Mouse (Mus musculus) cerebellum, adult 2 months (tissue): Measurements from ENCODE around the gene Cenpb. TPM values are rescaled to one million over a fixed set of nuclear protein-coding genes. Genes with fewer than 3 reads are reported as not detected.

ENCODE experiments used
- DNase-seq, 2 experiments: peaks; one replicate each; pipeline ENCODE4 v3.0.0; 2021
- H3K27ac ChIP-seq: fragments of 200-500 bp; 2 replicates; pipeline ENCODE4 v1.5.1; 2012; ENCODE audit warnings: low read length, control low read depth, inconsistent platforms; ENCODE audit not compliant: insufficient read depth
- H3K27me3 ChIP-seq: fragments of 200-500 bp; 2 replicates; pipeline ENCODE4 v1.6.1; 2012; ENCODE audit warnings: inconsistent platforms, mild to moderate bottlenecking, low read length, moderate library complexity; ENCODE audit not compliant: control insufficient read depth, insufficient read depth
- H3K4me1 ChIP-seq: fragments of 200-500 bp; 2 replicates; pipeline ENCODE4 v1.6.1; 2011; ENCODE audit warnings: low read length; ENCODE audit not compliant: control insufficient read depth, insufficient read depth
- H3K4me3 ChIP-seq: fragments of 200-500 bp; replicated peaks from 2 replicates; pipeline ENCODE3; 2011; ENCODE audit warnings: mild to moderate bottlenecking, low read depth, low read length, control low read depth; ENCODE audit not compliant: insufficient read depth
- CTCF ChIP-seq: fragments of 200-500 bp; IDR thresholded peaks from 2 replicates; pipeline ENCODE4 v1.5.1; 2011; ENCODE audit warnings: low read depth, mild to moderate bottlenecking, control low read depth, low read length, moderate library complexity, borderline replicate concordance; ENCODE audit not compliant: insufficient read depth
- POLR2A ChIP-seq: fragments of 200-500 bp; IDR thresholded peaks from 2 replicates; pipeline ENCODE4 v1.6.1; 2011; ENCODE audit warnings: low read length, control low read depth, borderline replicate concordance; ENCODE audit not compliant: insufficient read depth
- WGBS: fragments of 180-500 bp; shearing (Covaris S2); methylation state at CpG from one replicate; pipeline ENCODE4 v1.1.7; 2018; 5-methylcytosine and 5-hydroxymethylcytosine counted together
- polyA plus RNA-seq: library from polyadenylated mRNA; depleted of rRNA; stranded (reverse); fragments of >200 nt; gene quantifications from 2 replicates; pipeline ENCODE4 v1.2.3, GENCODE M21; 2012

Gene Cenpb
- polyA plus RNA-seq, 1 experiment = 72.5 TPM

DNA sequence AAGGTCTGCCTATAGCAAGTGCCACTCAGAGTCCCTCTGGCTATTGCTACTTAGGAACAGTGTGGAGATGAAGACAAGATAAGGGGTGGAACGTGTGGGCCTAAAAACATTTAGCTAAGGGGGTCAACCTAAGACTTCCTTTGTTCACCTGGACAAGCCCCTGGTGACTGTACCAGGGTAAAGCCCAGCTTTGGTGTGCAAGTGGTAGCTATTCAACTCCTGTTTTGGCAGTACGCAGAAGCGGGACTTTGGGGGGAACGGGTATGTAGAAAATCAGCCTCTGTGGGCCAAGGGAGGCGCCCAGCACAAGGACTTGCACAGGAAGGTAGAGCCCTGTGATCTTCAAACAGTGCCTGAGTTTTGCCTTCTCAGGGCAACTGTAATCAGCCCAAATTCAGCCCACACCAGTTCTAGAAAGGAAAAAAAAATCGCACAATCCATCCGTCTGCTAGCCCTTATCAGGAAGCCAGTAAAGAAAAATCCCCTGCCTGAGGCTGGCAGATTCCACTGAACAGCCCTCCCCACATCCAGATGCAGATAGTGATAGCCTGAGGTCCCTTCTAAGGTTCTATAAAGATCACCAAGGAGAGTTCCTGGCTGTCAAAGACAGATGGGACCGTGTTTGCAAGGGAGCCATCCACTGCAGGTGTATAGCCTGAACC lies 25.8 kb upstream of the Cenpb start:
- DNase-seq = no peak
- H3K27me3 ChIP-seq = no peaks in the 10 kb centered on the region
- no peak overlapping the region for H3K4me3 ChIP-seq
- WGBS = 94% methylated on average over 8 of the region's 8 CpGs
- no peak overlapping the region for H3K27ac ChIP-seq
- no peak for TF ChIP-seq CTCF
- TF ChIP-seq POLR2A = no peak
- H3K4me1 ChIP-seq = peaks cover 7% of the 10 kb centered on the region; the same call in 1 of the 2 replicates

DNA sequence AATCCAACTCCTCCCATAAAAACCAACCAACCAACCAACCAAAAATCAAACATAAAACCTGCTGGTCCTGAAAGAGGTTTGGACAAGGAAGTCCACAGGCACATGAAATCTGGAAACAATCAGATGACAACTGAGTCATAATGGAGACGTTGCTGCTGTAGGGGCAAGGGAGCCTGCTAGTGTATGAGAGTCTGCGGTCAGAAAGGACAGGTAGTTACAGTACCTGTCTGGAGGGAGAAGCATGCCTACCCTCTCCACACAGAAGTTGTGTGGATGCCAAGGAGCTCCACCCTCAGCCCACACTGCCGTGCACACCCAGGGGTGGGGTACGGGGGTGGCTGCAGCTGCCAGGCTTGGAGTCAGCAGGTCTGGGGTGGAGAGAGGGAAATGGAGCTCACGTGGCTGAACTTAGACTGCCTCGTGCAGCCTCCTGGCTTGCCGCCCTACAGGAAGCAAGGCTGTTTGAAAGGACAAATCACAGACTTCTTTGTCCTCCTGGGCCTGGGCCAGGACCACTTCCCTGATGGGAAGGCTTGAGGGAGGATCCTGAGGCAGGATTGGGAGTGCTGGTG lies 24.6 kb upstream of the Cenpb start:
- Histone ChIP-seq H3K4me1 (peaks cover 7% of the 10 kb centered on the region; the same call in 1 of the 2 replicates), H3K27me3 (no peaks in the 10 kb centered on the region), H3K4me3 (no peak overlapping the region), H3K27ac (no peak overlapping the region)
- peak; percentile 32 to 40 for DNase-seq
- TF ChIP-seq POLR2A (no peak), CTCF (no peak)
- WGBS = 27% methylated on average over 7 of the region's 7 CpGs

DNA sequence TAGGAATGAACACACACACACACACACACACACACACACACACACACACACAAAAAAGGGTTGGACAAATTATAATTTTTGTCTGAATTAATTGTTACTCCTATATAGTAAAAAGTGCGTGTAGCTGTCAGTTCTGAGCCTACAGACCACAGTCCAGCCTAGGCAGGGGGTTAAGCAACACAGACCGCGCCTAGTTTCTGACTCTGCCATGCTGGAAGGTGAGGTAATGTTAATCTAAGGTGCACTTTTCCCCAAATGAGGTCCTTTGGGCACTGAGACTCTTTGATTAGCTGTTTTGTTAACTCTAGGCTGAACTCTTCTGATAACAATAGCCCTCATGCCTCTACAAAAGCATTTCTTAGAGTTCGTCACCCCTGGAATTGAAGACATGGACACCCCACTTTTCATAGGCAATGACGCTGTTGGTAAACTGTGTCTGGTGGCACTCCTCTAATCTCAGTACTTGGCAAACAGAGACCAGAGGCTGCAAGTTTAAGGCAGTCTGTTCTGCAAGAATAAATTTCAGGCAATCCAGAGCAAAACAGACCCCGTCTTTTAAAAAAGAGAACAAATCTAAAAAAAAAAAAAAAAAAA lies 24.0 kb upstream of the Cenpb start:
- Histone ChIP-seq H3K27ac (no peak overlapping the region), H3K27me3 (no peaks in the 10 kb centered on the region), H3K4me3 (no peak overlapping the region), H3K4me1 (peaks cover 7% of the 10 kb centered on the region; the same call in 1 of the 2 replicates)
- 95% methylated on average over 6 of the region's 6 CpGs for WGBS
- no peak for DNase-seq
- TF ChIP-seq CTCF = no peak
- TF ChIP-seq POLR2A = no peak

DNA sequence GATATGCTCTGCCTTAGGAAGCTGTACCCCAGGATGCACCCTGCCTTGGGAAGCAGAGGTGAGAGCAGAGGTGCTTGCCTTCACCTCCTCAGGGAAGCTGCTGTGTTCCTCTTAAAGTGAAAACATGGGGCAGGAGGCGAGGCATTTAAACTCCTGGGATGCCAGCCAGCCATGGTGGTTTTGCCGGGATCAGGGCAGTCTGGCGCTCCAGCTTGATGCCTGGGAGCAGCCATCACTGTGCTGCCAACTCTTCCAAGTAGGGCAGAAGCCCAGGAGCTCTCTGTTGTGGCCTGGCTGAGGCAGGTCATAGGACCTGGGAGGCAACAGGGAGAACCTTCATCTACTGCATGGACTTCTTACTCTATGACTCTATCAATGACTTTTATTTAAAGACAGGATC lies 21.4 kb upstream of the Cenpb start:
- H3K4me1 ChIP-seq = peaks cover 7% of the 10 kb centered on the region; the same call in 1 of the 2 replicates
- no peak overlapping the region for H3K4me3 ChIP-seq
- no peaks in the 10 kb centered on the region for H3K27me3 ChIP-seq
- peak; percentile 43 to 60 for DNase-seq
- H3K27ac ChIP-seq = no peak overlapping the region
- TF ChIP-seq POLR2A = no peak
- no peak for TF ChIP-seq CTCF
- WGBS = 16% methylated on average over 3 of the region's 3 CpGs

DNA sequence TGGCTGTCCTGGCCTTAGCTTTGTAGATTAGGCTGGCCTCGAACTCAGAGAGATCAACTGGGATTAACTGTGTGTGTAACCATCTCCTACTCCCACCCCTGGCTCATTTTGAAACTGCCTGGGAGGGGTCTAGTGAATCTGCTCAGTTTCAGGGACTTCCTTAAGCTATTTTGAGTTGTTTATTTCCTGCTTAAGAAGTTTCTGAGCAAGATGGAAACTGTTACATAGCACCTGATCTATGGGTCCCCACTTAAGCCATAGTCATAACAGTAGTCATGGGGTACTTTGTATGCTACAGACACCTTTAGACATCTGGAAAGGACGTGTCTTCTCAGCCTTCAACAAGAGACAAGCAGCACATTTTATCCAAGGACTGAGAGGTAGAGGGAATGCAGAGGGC lies 20.8 kb upstream of the Cenpb start:
- Histone ChIP-seq H3K27me3 (no peaks in the 10 kb centered on the region), H3K4me1 (peaks cover 7% of the 10 kb centered on the region; the same call in 1 of the 2 replicates), H3K4me3 (no peak overlapping the region), H3K27ac (no peak overlapping the region)
- TF ChIP-seq POLR2A (no peak), CTCF (no peak)
- no peak for DNase-seq
- 83% methylated on average over 2 of the region's 2 CpGs for WGBS

DNA sequence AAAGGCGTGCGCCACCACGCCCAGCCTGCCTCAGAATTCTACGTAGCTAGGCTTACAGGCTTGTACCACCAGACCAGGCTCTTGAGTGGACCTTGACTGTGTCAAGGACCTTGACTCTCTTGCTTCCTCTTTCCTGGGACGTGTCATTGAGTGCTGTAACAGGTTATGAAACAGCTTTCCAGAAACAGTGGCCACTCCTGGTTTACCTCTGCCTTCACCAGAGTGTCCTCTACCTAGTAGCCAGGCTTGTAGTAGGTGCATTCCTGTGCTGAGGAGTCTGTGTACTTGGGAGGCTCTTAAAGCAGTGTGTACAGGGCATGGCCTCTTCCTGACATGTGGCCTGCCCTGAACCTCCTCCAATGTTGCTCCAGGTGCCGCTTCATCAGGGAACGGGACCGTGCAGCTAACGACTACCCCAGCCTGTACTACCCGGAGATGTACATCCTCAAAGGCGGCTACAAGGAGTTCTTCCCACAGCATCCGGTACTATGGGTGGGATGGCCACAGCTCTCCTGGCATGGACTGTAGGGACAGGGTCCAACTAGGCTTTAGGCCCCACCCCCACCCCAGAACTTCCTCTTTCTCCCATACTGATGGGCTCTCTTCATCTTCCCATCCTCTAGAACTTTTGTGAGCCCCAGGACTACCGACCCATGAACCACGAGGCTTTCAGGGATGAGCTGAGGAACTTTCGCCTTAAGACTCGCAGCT lies 16.9 kb upstream of the Cenpb start:
- H3K4me3 ChIP-seq = no peak overlapping the region
- peaks cover 7% of the 10 kb centered on the region; the same call in 1 of the 2 replicates for H3K4me1 ChIP-seq
- WGBS = 93% methylated on average over 16 of the region's 16 CpGs
- DNase-seq = no peak
- H3K27me3 ChIP-seq = no peaks in the 10 kb centered on the region
- TF ChIP-seq POLR2A (no peak), CTCF (no peak)
- H3K27ac ChIP-seq = no peak overlapping the region

DNA sequence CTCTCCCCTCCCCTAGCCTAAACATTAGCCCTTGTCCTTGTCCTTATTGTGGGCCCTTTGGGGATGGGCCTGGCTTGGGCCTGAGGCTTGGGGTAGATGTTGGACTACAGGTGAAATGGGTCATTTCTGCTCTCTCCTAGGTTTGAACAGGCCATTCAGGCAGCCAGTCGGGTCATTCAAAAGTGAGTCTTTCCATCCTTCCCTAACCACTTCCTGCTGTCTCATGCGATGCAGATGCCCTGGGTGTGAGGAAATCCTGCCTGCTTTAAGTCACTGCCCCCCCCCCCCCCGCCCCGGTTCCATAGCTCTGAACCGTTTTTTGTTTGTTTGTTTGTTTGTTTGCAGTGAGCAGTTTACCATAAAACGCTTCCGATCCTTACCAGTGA lies 11.1 kb upstream of the Cenpb start:
- H3K27ac ChIP-seq = no peak overlapping the region
- TF ChIP-seq CTCF = no peak
- no peak for TF ChIP-seq POLR2A
- DNase-seq = no peak
- H3K27me3 ChIP-seq = no peaks in the 10 kb centered on the region
- H3K4me3 ChIP-seq = no peak overlapping the region
- 67% methylated on average over 7 of the region's 7 CpGs for WGBS
- H3K4me1 ChIP-seq = peaks cover 3% of the 10 kb centered on the region; the same call in 1 of the 2 replicates
